Comparison of ENCODE assay signal across 8 mouse cellular contexts in the genomic region with DNA sequence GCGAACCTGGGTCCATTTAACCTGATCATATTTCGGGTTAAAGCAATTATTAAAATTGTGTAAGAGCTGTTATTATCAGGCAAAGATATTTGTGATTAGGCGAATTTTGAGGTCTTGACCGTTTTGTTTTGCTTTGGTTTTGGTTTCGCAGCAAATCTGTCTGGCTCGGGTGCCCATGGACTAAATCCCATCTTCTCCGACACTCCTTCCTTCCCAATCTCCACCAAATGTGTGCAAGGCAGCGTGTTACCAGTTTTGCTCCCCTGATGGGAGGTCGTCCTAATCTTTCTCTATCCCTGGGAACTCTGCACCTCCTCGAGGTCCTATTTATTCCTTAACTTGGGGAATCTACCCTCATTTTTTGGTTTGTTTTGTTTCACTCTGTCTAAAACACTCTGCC. TPM values are rescaled to one million over a fixed set of nuclear protein-coding genes. Genes with fewer than 3 reads are reported as not detected.
DNase-seq lines count a peak whose midpoint lies in the region; ATAC-seq and TF ChIP-seq lines count a peak whose summit lies in the region.

No protein-coding gene starts in this region.

- no peak for DNase-seq in heart, postnatal 36 days
- DNase-seq in ES-E14 (ENCODE audit: low read depth, low spot score): no peak
- DNase-seq in forebrain, postnatal 0 days: no peak
- DNase-seq in liver, postnatal 0 days: no peak
- DNase-seq in thymus, postnatal 4 days: no peak
- no peak for DNase-seq in right cerebral cortex, postnatal 36 days (ENCODE audit: low spot score in 2 of 2)
- DNase-seq in spleen, postnatal 36 days (ENCODE audit: low spot score in 2 of 2): no peak

- TF ChIP-seq CTCF in forebrain, postnatal 0 days (IDR thresholded peaks at IDR 0.05; ENCODE audit: low read depth): no peak
- TF ChIP-seq CTCF in liver, postnatal 0 days (IDR thresholded peaks at IDR 0.05; ENCODE audit: low read depth): no peak

- peak overlapping the region; percentile 88 for H3K4me2 ChIP-seq in heart, embryonic 14.5 days (ENCODE audit: low read length)
- H3K4me2 ChIP-seq in forebrain, postnatal 0 days (ENCODE audit: low read depth): peak overlapping the region; percentile 46
- peak overlapping the region; percentile 85 for H3K4me2 ChIP-seq in liver, postnatal 0 days (ENCODE audit: low read depth, low read length)

- intact Hi-C loops in heart, postnatal 36 days (cut with DNase I): no loop called here

- no peaks in the 10 kb centered on the region for H3K36me3 ChIP-seq in heart, embryonic 14.5 days (ENCODE audit: control insufficient read depth, insufficient read depth, low read length)
- no peaks in the 10 kb centered on the region for H3K36me3 ChIP-seq in ES-E14 (ENCODE audit: control insufficient read depth, insufficient read depth, low read length, poor library complexity, severe bottlenecking)
- H3K36me3 ChIP-seq in forebrain, postnatal 0 days (ENCODE audit: insufficient read depth): no peaks in the 10 kb centered on the region
- H3K36me3 ChIP-seq in liver, postnatal 0 days (replicated peaks; ENCODE audit: insufficient read depth, low read length): no peaks in the 10 kb centered on the region

- WGBS in heart, embryonic 14.5 days: 4% methylated on average over 10 of the region's 10 CpGs
- WGBS in forebrain, postnatal 0 days: 5% methylated on average over 10 of the region's 10 CpGs
- 8% methylated on average over 10 of the region's 10 CpGs for WGBS in liver, postnatal 0 days (ENCODE audit: insufficient replicate concordance)

- peak overlapping the region; percentile 76 to 100 for H3K4me3 ChIP-seq in heart, embryonic 14.5 days (ENCODE audit: control insufficient read depth in 1 of 2, insufficient read depth in 1 of 2, low read depth in 1 of 2, low read length in 2 of 2)
- peak overlapping the region; percentile 74 to 91 for H3K4me3 ChIP-seq in ES-E14 (ENCODE audit: insufficient read depth in 1 of 2, low read depth in 1 of 2, low read length in 2 of 2, poor library complexity in 1 of 2, severe bottlenecking in 1 of 2)
- H3K4me3 ChIP-seq in forebrain, postnatal 0 days (ENCODE audit: low read depth, low read length): peak overlapping the region; percentile 52
- H3K4me3 ChIP-seq in liver, postnatal 0 days (ENCODE audit: low read depth, low read length): peak overlapping the region; percentile 60

- in situ Hi-C loops in ES-E14 (cut with MboI; ENCODE audit: low sequenced_read_pairs in 2 of 2, unreplicated experiment in 2 of 2): loop anchor here (25.0 kb wide), 1 partner anchor 1533 kb away; no protein-coding TSS in a partner anchor

- H3K9me3 ChIP-seq in heart, embryonic 14.5 days (ENCODE audit: control insufficient read depth, low read length): no peaks in the 10 kb centered on the region
- no peaks in the 10 kb centered on the region for H3K9me3 ChIP-seq in ES-E14 (ENCODE audit: control insufficient read depth, insufficient read depth, low read depth, low read length)
- H3K9me3 ChIP-seq in forebrain, postnatal 0 days (ENCODE audit: low read length): no peaks in the 10 kb centered on the region
- no peaks in the 10 kb centered on the region for H3K9me3 ChIP-seq in liver, postnatal 0 days (ENCODE audit: low read length)

- no peaks in the 10 kb centered on the region for H3K27me3 ChIP-seq in heart, embryonic 14.5 days (ENCODE audit: control insufficient read depth, insufficient read depth, low read length)
- H3K27me3 ChIP-seq in forebrain, postnatal 0 days (ENCODE audit: insufficient read depth, low read length): no peaks in the 10 kb centered on the region
- no peaks in the 10 kb centered on the region for H3K27me3 ChIP-seq in liver, postnatal 0 days (ENCODE audit: insufficient read depth, low read length)

- H3K27ac ChIP-seq in heart, embryonic 14.5 days (replicated peaks in 1 of 2; ENCODE audit: control insufficient read depth in 1 of 2, insufficient read depth in 1 of 2, low read depth in 2 of 2, low read length in 2 of 2): peak overlapping the region; percentile 98 to 100
- peak overlapping the region; percentile 99 for H3K27ac ChIP-seq in ES-E14 (ENCODE audit: insufficient read depth, low read depth, low read length, poor library complexity, severe bottlenecking)
- H3K27ac ChIP-seq in forebrain, postnatal 0 days (ENCODE audit: low read depth, low read length): peak overlapping the region; percentile 91
- H3K27ac ChIP-seq in liver, postnatal 0 days (ENCODE audit: low read depth): peak overlapping the region; percentile 95

- ATAC-seq in heart, embryonic 14.5 days (ENCODE audit: insufficient number of reproducible peaks, insufficient read depth, low FRiP score, low read depth): no peak
- ATAC-seq in forebrain, postnatal 0 days: peak; percentile 0; the same call in 1 of the 2 replicates
- no peak for ATAC-seq in liver, postnatal 0 days

- no peak for TF ChIP-seq EP300 in liver, postnatal 0 days (IDR thresholded peaks at IDR 0.05; ENCODE audit: low read depth)

- H3K4me1 ChIP-seq in heart, embryonic 14.5 days (ENCODE audit: control insufficient read depth in 2 of 2, insufficient read depth in 2 of 2, low read length in 2 of 2): peaks cover 0 to 9% of the 10 kb centered on the region in 2 experiments; a peak in 1 of 4 replicates
- peaks cover 3 to 4% of the 10 kb centered on the region in 2 experiments; a peak in 2 of 4 replicates for H3K4me1 ChIP-seq in ES-E14 (ENCODE audit: control insufficient read depth in 2 of 2, insufficient read depth in 2 of 2, low read length in 2 of 2, poor library complexity in 1 of 2)
- H3K4me1 ChIP-seq in forebrain, postnatal 0 days (ENCODE audit: insufficient read depth): peaks cover 11% of the 10 kb centered on the region; the same call in 1 of the 2 replicates
- peaks cover 6% of the 10 kb centered on the region; the same call in 1 of the 2 replicates for H3K4me1 ChIP-seq in liver, postnatal 0 days (ENCODE audit: insufficient read depth)

- peak overlapping the region; percentile 92 for H3K9ac ChIP-seq in heart, embryonic 14.5 days (ENCODE audit: low read length)
- peak overlapping the region; percentile 95 for H3K9ac ChIP-seq in ES-E14 (ENCODE audit: insufficient read depth, low read depth, low read length, poor library complexity, severe bottlenecking)
- peak overlapping the region; percentile 76 for H3K9ac ChIP-seq in forebrain, postnatal 0 days
- H3K9ac ChIP-seq in liver, postnatal 0 days (replicated peaks): peak overlapping the region; percentile 75

TF ChIP-seq in ES-E14, 5 proteins besides CTCF, POLR2A, EP300 and RAD21:
- no peak for TF ChIP-seq ZC3H11A (IDR thresholded peaks at IDR 0.05; ENCODE audit: borderline replicate concordance, low read depth, low read length)
- no peak for TF ChIP-seq HCFC1 (IDR thresholded peaks at IDR 0.05; ENCODE audit: borderline replicate concordance, insufficient read depth, low read length)
- no peak for TF ChIP-seq ZNF384 (IDR thresholded peaks at IDR 0.05; ENCODE audit: low read depth, low read length)

RNA-seq across cellular contexts. Expression of a gene that starts 20.5 kb away (rescaled TPM):
- 1.7 and 1.9 TPM in 2 replicates for polyA plus RNA-seq in heart, embryonic 14.5 days (2014; fragmentation: Nextera tagmentation; extraction: Ambion mirVana)
- total RNA-seq in heart, postnatal 36 days (2021): not detected
- total RNA-seq in ES-E14 (2012; rRNA removed): 0.11 and 0.62 TPM in 2 replicates
- total RNA-seq in forebrain, postnatal 0 days (2014; rRNA removed): 0.08 and 0.33 TPM in 2 replicates
- polyA plus RNA-seq in forebrain, postnatal 0 days (2015; fragmentation: Nextera tagmentation; extraction: Ambion mirVana): 0.12 TPM in 1 of 2 replicates, not detected in the other
- polyA plus RNA-seq in liver, postnatal 0 days (2015; fragmentation: Nextera tagmentation; extraction: Ambion mirVana): 0.92 and 0.96 TPM in 2 replicates

RNA-seq across cellular contexts. Expression of a gene that starts 21.5 kb away (rescaled TPM):
- 8.3 and 9.1 TPM in 2 replicates for polyA plus RNA-seq in heart, embryonic 14.5 days (2014; fragmentation: Nextera tagmentation; extraction: Ambion mirVana)
- 1 to 10 TPM; 4.3 TPM for total RNA-seq in heart, postnatal 36 days (2021)
- 10.5 and 15.5 TPM in 2 replicates for total RNA-seq in ES-E14 (2012; rRNA removed)
- 6.5 and 8.2 TPM in 2 replicates for total RNA-seq in forebrain, postnatal 0 days (2014; rRNA removed)
- 7.7 and 8.2 TPM in 2 replicates for polyA plus RNA-seq in forebrain, postnatal 0 days (2015; fragmentation: Nextera tagmentation; extraction: Ambion mirVana)
- 4.3 and 4.8 TPM in 2 replicates for polyA plus RNA-seq in liver, postnatal 0 days (2015; fragmentation: Nextera tagmentation; extraction: Ambion mirVana)

RNA-seq across cellular contexts. Expression of a gene that starts 43.5 kb away (rescaled TPM):
- polyA plus RNA-seq in heart, embryonic 14.5 days (2014; fragmentation: Nextera tagmentation; extraction: Ambion mirVana): 0.40 and 0.43 TPM in 2 replicates
- not detected for total RNA-seq in heart, postnatal 36 days (2021)
- total RNA-seq in ES-E14 (2012; rRNA removed): 0.95 and 1.5 TPM in 2 replicates
- total RNA-seq in forebrain, postnatal 0 days (2014; rRNA removed): not detected in 2 replicates
- 0.10 TPM in 1 of 2 replicates, not detected in the other for polyA plus RNA-seq in forebrain, postnatal 0 days (2015; fragmentation: Nextera tagmentation; extraction: Ambion mirVana)
- polyA plus RNA-seq in liver, postnatal 0 days (2015; fragmentation: Nextera tagmentation; extraction: Ambion mirVana): not detected in 2 replicates
